Mouse (Mus musculus) intestine, embryonic 15.5 days (tissue): ENCODE measurements around the gene Chchd10. TPM values are rescaled to one million over a fixed set of nuclear protein-coding genes. Genes with fewer than 3 reads are reported as not detected.

ENCODE experiments used
- ATAC-seq: fragments of 200-750 bp; cut with Nextera tagmentation; 2 replicates; pipeline ENCODE4 v1.8.0; 2017; ENCODE audit warnings: moderate TSS enrichment, moderate library complexity
- H3K27ac ChIP-seq: fragments of 300-500 bp; sonication (generic); 2 replicates; pipeline ENCODE4 v1.5.1; 2015; ENCODE audit warnings: mild to moderate bottlenecking, inconsistent platforms
- H3K27me3 ChIP-seq: fragments of 300-500 bp; sonication (generic); replicated peaks from 2 replicates; pipeline ENCODE4 v1.6.1; 2015; ENCODE audit warnings: inconsistent platforms
- H3K36me3 ChIP-seq: fragments of 300-500 bp; sonication (generic); 2 replicates; pipeline ENCODE4 v1.6.1; 2015; ENCODE audit warnings: inconsistent platforms
- H3K4me1 ChIP-seq: fragments of 300-500 bp; sonication (generic); replicated peaks from 2 replicates; pipeline ENCODE4 v1.6.1; 2015; ENCODE audit warnings: inconsistent platforms
- H3K4me2 ChIP-seq: fragments of 300-500 bp; sonication (generic); replicated peaks from 2 replicates; pipeline ENCODE4 v1.6.1; 2015; ENCODE audit warnings: mild to moderate bottlenecking, inconsistent platforms
- H3K4me3 ChIP-seq: fragments of 300-500 bp; sonication (generic); replicated peaks from 2 replicates; pipeline ENCODE4 v1.5.1; 2015; ENCODE audit warnings: inconsistent platforms
- H3K9ac ChIP-seq: fragments of 300-500 bp; sonication (generic); 2 replicates; pipeline ENCODE4 v1.6.1; 2015; ENCODE audit warnings: inconsistent platforms
- H3K9me3 ChIP-seq: fragments of 300-500 bp; sonication (generic); 2 replicates; pipeline ENCODE4 v1.6.1; 2016; ENCODE audit warnings: inconsistent platforms
- WGBS: fragments of 180-500 bp; shearing (Covaris S2); methylation state at CpG from one replicate; pipeline ENCODE4 v1.1.7; 2015; 5-methylcytosine and 5-hydroxymethylcytosine counted together
- polyA plus RNA-seq: library from polyadenylated mRNA; unstranded; fragments of >200 nt; fragmentation: Nextera tagmentation; extraction: Ambion mirVana; gene quantifications from 2 replicates; pipeline ENCODE4 v1.2.1, GENCODE M21; 2015

Gene Chchd10
- polyA plus RNA-seq, 1 experiment from 2014 or later = 171 TPM

- 82% methylated on average over 15 of the region's 15 CpGs for WGBS
- no peak for ATAC-seq
These were observed 10.0 kb downstream of the Chchd10 start, which contains the start of gene Vpreb3 for GRCm38 (mm10) chr10:75942736-75943477. Gene Vpreb3 (plus strand): TSS chr10:75943057.

GRCm38 (mm10) chr10:75944066-75944772 is 11.3 kb downstream of the Chchd10 start:
- 0 out of 2 replicates have a peak, but pooled peaks have one; percentile 16 for ATAC-seq
- WGBS = 36% methylated on average over 11 of the region's 11 CpGs

More at GRCm38 (mm10) chr10:75942736-75943477, 10.0 kb downstream of the Chchd10 start, which contains the start of gene Vpreb3:
- Histone ChIP-seq H3K27me3 (no peaks in the 10 kb centered on the region), H3K9ac (no peak within 1 kb of the TSS), H3K27ac (0 out of 2 replicates have a peak within 1 kb of the TSS, but pooled peaks have one; percentile 6), H3K4me2 (no peak within 1 kb of the TSS; the same call in 1 of the 2 replicates), H3K36me3 (no peaks in the 10 kb centered on the region), H3K9me3 (no peaks in the 10 kb centered on the region), H3K4me3 (no peak within 1 kb of the TSS), H3K4me1 (peaks cover 3% of the 10 kb centered on the region; the same call in 1 of the 2 replicates)

GRCm38 (mm10) chr10:75945213-75945612 is 12.3 kb downstream of the Chchd10 start:
- H3K27ac ChIP-seq = no peak overlapping the region
- H3K9me3 ChIP-seq = no peaks in the 10 kb centered on the region
- H3K4me1 ChIP-seq = peaks cover 3% of the 10 kb centered on the region; the same call in 1 of the 2 replicates
- no peak for ATAC-seq
- no peak overlapping the region for H3K9ac ChIP-seq
- H3K4me3 ChIP-seq = no peak overlapping the region
- no peaks in the 10 kb centered on the region for H3K36me3 ChIP-seq
- H3K4me2 ChIP-seq = no peak overlapping the region
- 91% methylated on average over 7 of the region's 7 CpGs for WGBS
- H3K27me3 ChIP-seq = no peaks in the 10 kb centered on the region

More at GRCm38 (mm10) chr10:75944066-75944772, 11.3 kb downstream of the Chchd10 start:
- H3K4me1 ChIP-seq = peaks cover 3% of the 10 kb centered on the region; the same call in 1 of the 2 replicates
- 0 out of 2 replicates have a peak overlapping the region, but pooled peaks have one; percentile 6 for H3K27ac ChIP-seq
- no peak overlapping the region for H3K4me3 ChIP-seq
- no peaks in the 10 kb centered on the region for H3K27me3 ChIP-seq
- no peak overlapping the region; the same call in 1 of the 2 replicates for H3K4me2 ChIP-seq
- H3K9me3 ChIP-seq = no peaks in the 10 kb centered on the region
- no peak overlapping the region for H3K9ac ChIP-seq
- H3K36me3 ChIP-seq = no peaks in the 10 kb centered on the region

- no peaks in the 10 kb centered on the region for H3K36me3 ChIP-seq
- H3K4me1 ChIP-seq = peaks cover 7% of the 10 kb centered on the region; the same call in 1 of the 2 replicates
- H3K9me3 ChIP-seq = no peaks in the 10 kb centered on the region
- no peak overlapping the region for H3K4me3 ChIP-seq
- 71% methylated on average over 7 of the region's 7 CpGs for WGBS
- H3K27me3 ChIP-seq = no peaks in the 10 kb centered on the region
- H3K27ac ChIP-seq = no peak overlapping the region
- no peak overlapping the region for H3K9ac ChIP-seq
- ATAC-seq = no peak
- no peak overlapping the region for H3K4me2 ChIP-seq
These were observed 13.0 kb downstream of the Chchd10 start for GRCm38 (mm10) chr10:75945896-75946295.

GRCm38 (mm10) chr10:75948079-75948478 is 15.1 kb downstream of the Chchd10 start:
- no peaks in the 10 kb centered on the region for H3K27me3 ChIP-seq
- H3K4me2 ChIP-seq = no peak overlapping the region
- no peak overlapping the region for H3K4me3 ChIP-seq
- H3K27ac ChIP-seq = no peak overlapping the region
- no peaks in the 10 kb centered on the region for H3K36me3 ChIP-seq
- H3K4me1 ChIP-seq = peaks cover 9% of the 10 kb centered on the region; the same call in 1 of the 2 replicates
- no peak overlapping the region for H3K9ac ChIP-seq
- WGBS = 79% methylated on average over 5 of the region's 5 CpGs
- H3K9me3 ChIP-seq = no peaks in the 10 kb centered on the region
- ATAC-seq = no peak

GRCm38 (mm10) chr10:75949053-75950045 is 16.4 kb downstream of the Chchd10 start:
- H3K27me3 ChIP-seq = peaks cover 4% of the 10 kb centered on the region
- H3K4me3 ChIP-seq = no peak overlapping the region
- H3K27ac ChIP-seq = no peak overlapping the region
- ATAC-seq = no peak
- no peaks in the 10 kb centered on the region for H3K36me3 ChIP-seq
- H3K9ac ChIP-seq = no peak overlapping the region
- no peak overlapping the region for H3K4me2 ChIP-seq
- H3K9me3 ChIP-seq = no peaks in the 10 kb centered on the region
- WGBS = 76% methylated on average over 22 of the region's 22 CpGs
- H3K4me1 ChIP-seq = peaks cover 9% of the 10 kb centered on the region; the same call in 1 of the 2 replicates

- peak overlapping the region; percentile 97 for H3K4me2 ChIP-seq
- 3% methylated on average over 23 of the region's 23 CpGs for WGBS
- peak; percentile 64 for ATAC-seq
- peak overlapping the region; percentile 40 for H3K4me3 ChIP-seq
- no peak overlapping the region for H3K27ac ChIP-seq
- peaks cover 11% of the 10 kb centered on the region; the same call in 1 of the 2 replicates for H3K4me1 ChIP-seq
- H3K36me3 ChIP-seq = no peaks in the 10 kb centered on the region
- peaks cover 6% of the 10 kb centered on the region for H3K27me3 ChIP-seq
- peak overlapping the region; percentile 58 for H3K9ac ChIP-seq
- no peaks in the 10 kb centered on the region for H3K9me3 ChIP-seq
These were observed 17.9 kb downstream of the Chchd10 start for GRCm38 (mm10) chr10:75950791-75951210.

- no peaks in the 10 kb centered on the region for H3K36me3 ChIP-seq
- peaks cover 11% of the 10 kb centered on the region; the same call in 1 of the 2 replicates for H3K4me1 ChIP-seq
- peak overlapping the region; percentile 97 for H3K4me2 ChIP-seq
- no peak overlapping the region for H3K27ac ChIP-seq
- peak overlapping the region; percentile 58 for H3K9ac ChIP-seq
- peaks cover 6% of the 10 kb centered on the region for H3K27me3 ChIP-seq
- no peaks in the 10 kb centered on the region for H3K9me3 ChIP-seq
- ATAC-seq = peak; percentile 29; the same call in 1 of the 2 replicates
- 2% methylated on average over 13 of the region's 13 CpGs for WGBS
- peak overlapping the region; percentile 40 for H3K4me3 ChIP-seq
These were observed 18.6 kb downstream of the Chchd10 start for GRCm38 (mm10) chr10:75951424-75952050.

- WGBS = 31% methylated on average over 20 of the region's 20 CpGs
These were observed 21.5 kb downstream of the Chchd10 start, which contains the start of gene Gm5134 for GRCm38 (mm10) chr10:75954381-75954811. Gene Gm5134 (plus strand): TSS chr10:75954514.

GRCm38 (mm10) chr10:75973846-75974245 is 40.9 kb downstream of the Chchd10 start:
- no peaks in the 10 kb centered on the region for H3K36me3 ChIP-seq
- H3K9ac ChIP-seq = no peak overlapping the region
- WGBS = 90% methylated on average over 10 of the region's 10 CpGs
- H3K27ac ChIP-seq = no peak overlapping the region
- no peaks in the 10 kb centered on the region for H3K9me3 ChIP-seq
- H3K4me2 ChIP-seq = no peak overlapping the region
- no peak overlapping the region for H3K4me3 ChIP-seq
- H3K27me3 ChIP-seq = no peaks in the 10 kb centered on the region
- H3K4me1 ChIP-seq = no peaks in the 10 kb centered on the region
- ATAC-seq = no peak

More at GRCm38 (mm10) chr10:75954381-75954811, 21.5 kb downstream of the Chchd10 start, which contains the start of gene Gm5134:
- Histone ChIP-seq H3K4me2 (peak within 1 kb of the TSS; percentile 53), H3K27me3 (peaks cover 6% of the 10 kb centered on the region), H3K9ac (no peak within 1 kb of the TSS), H3K4me3 (peak within 1 kb of the TSS; percentile 20), H3K9me3 (no peaks in the 10 kb centered on the region), H3K36me3 (no peaks in the 10 kb centered on the region), H3K27ac (no peak within 1 kb of the TSS), H3K4me1 (peaks cover 11% of the 10 kb centered on the region; the same call in 1 of the 2 replicates)
- ATAC-seq = no peak

GRCm38 (mm10) chr10:75975216-75975615 is 42.3 kb downstream of the Chchd10 start:
- WGBS = 81% methylated on average over 5 of the region's 5 CpGs
- Histone ChIP-seq H3K9me3 (no peaks in the 10 kb centered on the region), H3K4me1 (no peaks in the 10 kb centered on the region), H3K27me3 (no peaks in the 10 kb centered on the region), H3K27ac (no peak overlapping the region), H3K36me3 (no peaks in the 10 kb centered on the region), H3K4me2 (no peak overlapping the region), H3K9ac (no peak overlapping the region), H3K4me3 (no peak overlapping the region)
- no peak for ATAC-seq
